Mouse (Mus musculus) hindbrain, embryonic 15.5 days (tissue): Measurements from ENCODE around the gene Prss29. TPM values are rescaled to one million over a fixed set of nuclear protein-coding genes. Genes with fewer than 3 reads are reported as not detected.

Experiments used
- ATAC-seq: fragments of 200-750 bp; cut with Nextera tagmentation; 2 replicates; pipeline ENCODE4 v1.8.0; 2017; ENCODE audit warnings: low read depth, moderate number of reproducible peaks, moderate TSS enrichment; ENCODE audit not compliant: low FRiP score
- H3K27ac ChIP-seq: fragments of 300-500 bp; sonication (generic); replicated peaks from 2 replicates; pipeline ENCODE4 v1.5.1; 2015; ENCODE audit warnings: mild to moderate bottlenecking, inconsistent platforms
- H3K27me3 ChIP-seq: fragments of 300-500 bp; sonication (generic); 2 replicates; pipeline ENCODE4 v1.6.1; 2015; ENCODE audit warnings: control low read depth, inconsistent platforms
- H3K36me3 ChIP-seq: fragments of 300-500 bp; sonication (generic); 2 replicates; pipeline ENCODE4 v1.6.1; 2015; ENCODE audit warnings: control low read depth, inconsistent platforms
- H3K4me1 ChIP-seq: fragments of 300-500 bp; sonication (generic); replicated peaks from 2 replicates; pipeline ENCODE4 v1.6.1; 2015; ENCODE audit warnings: control low read depth, inconsistent platforms
- H3K4me2 ChIP-seq: fragments of 300-500 bp; sonication (generic); 2 replicates; pipeline ENCODE4 v1.6.1; 2015; ENCODE audit warnings: moderate library complexity, mild to moderate bottlenecking, inconsistent platforms
- H3K4me3 ChIP-seq: fragments of 300-500 bp; sonication (generic); 2 replicates; pipeline ENCODE4 v1.5.1; 2015; ENCODE audit warnings: mild to moderate bottlenecking, inconsistent platforms
- H3K9ac ChIP-seq: fragments of 300-500 bp; sonication (generic); 2 replicates; pipeline ENCODE4 v1.6.1; 2015; ENCODE audit warnings: inconsistent platforms
- H3K9me3 ChIP-seq: fragments of 300-500 bp; sonication (generic); 2 replicates; pipeline ENCODE4 v1.6.1; 2016; ENCODE audit warnings: control low read depth, inconsistent platforms
- WGBS: fragments of 180-500 bp; shearing (Covaris S2); methylation state at CpG from one replicate; pipeline ENCODE4 v1.1.7; 2015; 5-methylcytosine and 5-hydroxymethylcytosine counted together
- polyA plus RNA-seq: library from polyadenylated mRNA; unstranded; fragments of >200 nt; fragmentation: Nextera tagmentation; extraction: Ambion mirVana; gene quantifications from 2 replicates; pipeline ENCODE4 v1.2.1, GENCODE M21; 2015

Gene Prss29
- polyA plus RNA-seq, result not detected in 2 replicates

GRCm38 (mm10) chr17:25318354-25318753 lies at the start of gene Prss29:
Prss29 (plus strand) TSS chr17:25318654.
- no peak within 1 kb of the TSS for H3K4me3 ChIP-seq
- H3K9ac ChIP-seq, result no peak within 1 kb of the TSS
- no peaks in the 10 kb centered on the region for H3K4me1 ChIP-seq
- H3K27ac ChIP-seq, result no peak within 1 kb of the TSS
- no peaks in the 10 kb centered on the region for H3K36me3 ChIP-seq
- no peak for ATAC-seq
- H3K9me3 ChIP-seq, result no peaks in the 10 kb centered on the region
- no peaks in the 10 kb centered on the region for H3K27me3 ChIP-seq
- WGBS, result 76% methylated on average over 5 of the region's 5 CpGs
- no peak within 1 kb of the TSS for H3K4me2 ChIP-seq

- ATAC-seq, result no peak
- 95% methylated on average over 2 of the region's 2 CpGs for WGBS
- H3K4me1 ChIP-seq, result peaks cover 35% of the 10 kb centered on the region
- H3K36me3 ChIP-seq, result peaks cover 31% of the 10 kb centered on the region
- H3K4me3 ChIP-seq, result peak overlapping the region; percentile 92; the same call in 1 of the 2 replicates
- no peak overlapping the region for H3K27ac ChIP-seq
- H3K4me2 ChIP-seq, result peak overlapping the region; percentile 87
- no peak overlapping the region; the same call in 1 of the 2 replicates for H3K9ac ChIP-seq
- H3K27me3 ChIP-seq, result no peaks in the 10 kb centered on the region
- H3K9me3 ChIP-seq, result no peaks in the 10 kb centered on the region
These were observed 47.6 kb upstream of the Prss29 start for GRCm38 (mm10) chr17:25270795-25271335.

GRCm38 (mm10) chr17:25272326-25272725 lies 46.1 kb upstream of the Prss29 start:
- peaks cover 16% of the 10 kb centered on the region for H3K36me3 ChIP-seq
- under 1% methylated on average over 10 of the region's 10 CpGs for WGBS
- H3K9ac ChIP-seq, result peak overlapping the region; percentile 92
- H3K27ac ChIP-seq, result peak overlapping the region; percentile 98
- peak overlapping the region; percentile 92 for H3K4me3 ChIP-seq
- no peak for ATAC-seq
- H3K27me3 ChIP-seq, result no peaks in the 10 kb centered on the region
- H3K9me3 ChIP-seq, result no peaks in the 10 kb centered on the region
- peak overlapping the region; percentile 87 for H3K4me2 ChIP-seq
- H3K4me1 ChIP-seq, result peaks cover 35% of the 10 kb centered on the region

- peak overlapping the region; percentile 92 for H3K9ac ChIP-seq
- peaks cover 35% of the 10 kb centered on the region for H3K4me1 ChIP-seq
- peaks cover 9% of the 10 kb centered on the region for H3K36me3 ChIP-seq
- no peaks in the 10 kb centered on the region for H3K9me3 ChIP-seq
- H3K27me3 ChIP-seq, result no peaks in the 10 kb centered on the region
- peak overlapping the region; percentile 98 for H3K27ac ChIP-seq
- H3K4me3 ChIP-seq, result peak overlapping the region; percentile 92
- H3K4me2 ChIP-seq, result peak overlapping the region; percentile 87
- WGBS, result under 1% methylated on average over 79 of the region's 92 CpGs
- peak; percentile 92 for ATAC-seq
These were observed 45.3 kb upstream of the Prss29 start for GRCm38 (mm10) chr17:25272951-25273705.

GRCm38 (mm10) chr17:25273706-25274501 lies 44.5 kb upstream of the Prss29 start:
- Histone ChIP-seq H3K36me3 (peaks cover 1% of the 10 kb centered on the region), H3K4me1 (peaks cover 35% of the 10 kb centered on the region), H3K4me2 (peak overlapping the region; percentile 87), H3K27ac (peak overlapping the region; percentile 98), H3K4me3 (peak overlapping the region; percentile 92), H3K9me3 (no peaks in the 10 kb centered on the region), H3K9ac (peak overlapping the region; percentile 92), H3K27me3 (no peaks in the 10 kb centered on the region)
- peak; percentile 89 for ATAC-seq
- WGBS, result under 1% methylated on average over 39 of the region's 45 CpGs

- Histone ChIP-seq H3K9me3 (no peaks in the 10 kb centered on the region), H3K9ac (peak within 1 kb of the TSS; percentile 92), H3K4me3 (peak within 1 kb of the TSS; percentile 92), H3K27ac (peak within 1 kb of the TSS; percentile 98), H3K36me3 (no peaks in the 10 kb centered on the region), H3K4me2 (peak within 1 kb of the TSS; percentile 87), H3K4me1 (peaks cover 34% of the 10 kb centered on the region), H3K27me3 (0 out of 2 replicates have a peak, but pooled peaks cover 3% of the 10 kb centered on the region)
- no peak for ATAC-seq
- WGBS, result 75% methylated on average over 9 of the region's 9 CpGs
These were observed 43.7 kb upstream of the Prss29 start, which contains the start of gene Ube2i for GRCm38 (mm10) chr17:25274571-25275346. Ube2i (minus strand) TSS chr17:25274622.

- ATAC-seq, result no peak
- Histone ChIP-seq H3K9me3 (no peaks in the 10 kb centered on the region), H3K9ac (no peak overlapping the region), H3K4me2 (no peak overlapping the region), H3K4me3 (no peak overlapping the region), H3K27ac (no peak overlapping the region), H3K36me3 (no peaks in the 10 kb centered on the region), H3K4me1 (peaks cover 24% of the 10 kb centered on the region), H3K27me3 (0 out of 2 replicates have a peak, but pooled peaks cover 3% of the 10 kb centered on the region)
- WGBS, result 95% methylated on average over 3 of the region's 3 CpGs
These were observed 42.6 kb upstream of the Prss29 start for GRCm38 (mm10) chr17:25275833-25276232.

- H3K36me3 ChIP-seq, result no peaks in the 10 kb centered on the region
- no peak overlapping the region for H3K9ac ChIP-seq
- H3K4me3 ChIP-seq, result no peak overlapping the region
- 52% methylated on average over 11 of the region's 11 CpGs for WGBS
- ATAC-seq, result no peak
- 0 out of 2 replicates have a peak, but pooled peaks cover 3% of the 10 kb centered on the region for H3K27me3 ChIP-seq
- H3K9me3 ChIP-seq, result no peaks in the 10 kb centered on the region
- peak overlapping the region; percentile 19; the same call in 1 of the 2 replicates for H3K4me2 ChIP-seq
- no peak overlapping the region for H3K27ac ChIP-seq
- H3K4me1 ChIP-seq, result no peaks in the 10 kb centered on the region
These were observed 36.3 kb upstream of the Prss29 start for GRCm38 (mm10) chr17:25282133-25282532.

GRCm38 (mm10) chr17:25285033-25285432 lies 33.4 kb upstream of the Prss29 start:
- no peaks in the 10 kb centered on the region for H3K4me1 ChIP-seq
- no peak for ATAC-seq
- no peaks in the 10 kb centered on the region for H3K27me3 ChIP-seq
- no peak overlapping the region for H3K9ac ChIP-seq
- H3K4me3 ChIP-seq, result no peak overlapping the region
- 15% methylated on average over 3 of the region's 3 CpGs for WGBS
- H3K4me2 ChIP-seq, result no peak overlapping the region
- no peak overlapping the region for H3K27ac ChIP-seq
- no peaks in the 10 kb centered on the region for H3K9me3 ChIP-seq
- H3K36me3 ChIP-seq, result no peaks in the 10 kb centered on the region

GRCm38 (mm10) chr17:25288842-25289241 lies 29.6 kb upstream of the Prss29 start:
- WGBS, result 26% methylated on average over 4 of the region's 4 CpGs

GRCm38 (mm10) chr17:25290411-25290810 lies 28.0 kb upstream of the Prss29 start:
- Histone ChIP-seq H3K9me3 (no peaks in the 10 kb centered on the region), H3K27me3 (no peaks in the 10 kb centered on the region), H3K9ac (no peak overlapping the region), H3K4me1 (no peaks in the 10 kb centered on the region), H3K4me3 (no peak overlapping the region), H3K36me3 (no peaks in the 10 kb centered on the region), H3K27ac (no peak overlapping the region), H3K4me2 (no peak overlapping the region)
- WGBS, result 31% methylated on average over 4 of the region's 4 CpGs
- ATAC-seq, result no peak

More at GRCm38 (mm10) chr17:25288842-25289241, 29.6 kb upstream of the Prss29 start:
- Histone ChIP-seq H3K27ac (no peak overlapping the region), H3K4me3 (no peak overlapping the region), H3K4me1 (no peaks in the 10 kb centered on the region), H3K9me3 (no peaks in the 10 kb centered on the region), H3K9ac (no peak overlapping the region), H3K4me2 (no peak overlapping the region), H3K27me3 (no peaks in the 10 kb centered on the region), H3K36me3 (no peaks in the 10 kb centered on the region)
- no peak for ATAC-seq
